Mouse (Mus musculus) urinary bladder, postnatal 14 days (tissue): ENCODE data around the gene Il17rd.

ENCODE experiments used
- DNase-seq: peaks from one replicate; pipeline ENCODE4 v3.0.0; 2021; ENCODE audit warnings: low spot score

Gene Il17rd

GRCm38 (mm10) chr14:27094247-27094646 is 55.5 kb downstream of the Il17rd start:
- no peak for DNase-seq

GRCm38 (mm10) chr14:27096133-27096532 is 57.4 kb downstream of the Il17rd start:
- DNase-seq: no peak

- DNase-seq: peak; percentile 70
Measured at GRCm38 (mm10) chr14:27096779-27097178, 58.0 kb downstream of the Il17rd start.

DNA sequence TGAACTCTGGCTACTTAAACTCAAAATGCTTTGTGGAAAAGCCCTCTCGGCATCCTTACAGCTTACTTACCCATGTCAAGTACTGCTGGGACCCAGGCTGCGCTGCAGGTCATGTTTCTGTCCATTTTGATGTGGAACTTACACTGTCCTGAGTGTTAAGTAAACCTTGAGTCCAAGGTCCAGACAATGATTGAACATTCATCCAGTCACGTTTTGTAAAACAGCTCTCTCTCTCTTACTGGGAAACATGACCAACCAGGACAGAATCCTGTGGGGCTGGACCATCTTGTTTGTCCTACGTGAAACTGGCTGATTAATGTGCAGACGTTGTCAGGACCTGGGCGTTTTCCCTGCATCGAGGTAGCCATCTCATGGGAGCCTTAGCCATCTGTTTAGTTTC is 63.0 kb downstream of the Il17rd start:
- no peak for DNase-seq

GRCm38 (mm10) chr14:27102720-27103119 is 64.0 kb downstream of the Il17rd start:
- no peak for DNase-seq

DNA sequence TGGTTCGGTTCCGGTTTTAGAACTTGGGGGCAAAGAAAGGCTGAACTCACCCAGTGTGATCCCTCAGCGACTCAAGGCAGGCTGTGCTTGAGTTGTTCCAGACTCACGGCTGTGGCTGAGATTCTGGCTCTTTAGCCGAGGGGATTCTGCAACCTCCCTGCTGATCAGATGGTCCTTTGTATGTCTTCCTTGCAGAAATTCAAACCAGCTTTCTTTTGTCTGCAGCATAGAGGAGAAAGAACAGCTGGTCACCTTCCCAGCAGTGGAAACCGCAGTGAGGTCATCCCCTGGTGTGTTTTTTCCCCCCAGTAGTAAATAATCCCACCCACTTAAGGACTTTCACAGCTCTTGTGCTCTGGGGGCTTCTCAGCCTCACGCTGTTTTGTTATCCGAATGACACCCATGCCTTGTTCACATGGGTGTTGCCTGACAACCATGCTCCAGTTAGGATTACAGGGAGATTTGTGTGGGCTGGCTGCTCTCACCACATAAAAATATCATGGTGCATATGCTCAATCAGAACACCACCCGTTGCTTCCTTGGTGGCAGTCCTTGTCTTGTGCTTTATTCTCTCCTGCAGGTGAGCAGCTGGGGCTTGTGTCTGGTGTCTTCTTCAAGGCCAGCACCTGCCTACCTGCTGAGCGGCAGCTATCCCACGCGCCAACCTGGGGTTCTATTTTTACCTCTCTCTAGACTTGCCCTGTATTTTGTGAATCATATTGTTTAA is 67.2 kb downstream of the Il17rd start:
- DNase-seq: no peak

GRCm38 (mm10) chr14:27108748-27109504 is 70.2 kb downstream of the Il17rd start:
- peak; percentile 86 for DNase-seq

DNA sequence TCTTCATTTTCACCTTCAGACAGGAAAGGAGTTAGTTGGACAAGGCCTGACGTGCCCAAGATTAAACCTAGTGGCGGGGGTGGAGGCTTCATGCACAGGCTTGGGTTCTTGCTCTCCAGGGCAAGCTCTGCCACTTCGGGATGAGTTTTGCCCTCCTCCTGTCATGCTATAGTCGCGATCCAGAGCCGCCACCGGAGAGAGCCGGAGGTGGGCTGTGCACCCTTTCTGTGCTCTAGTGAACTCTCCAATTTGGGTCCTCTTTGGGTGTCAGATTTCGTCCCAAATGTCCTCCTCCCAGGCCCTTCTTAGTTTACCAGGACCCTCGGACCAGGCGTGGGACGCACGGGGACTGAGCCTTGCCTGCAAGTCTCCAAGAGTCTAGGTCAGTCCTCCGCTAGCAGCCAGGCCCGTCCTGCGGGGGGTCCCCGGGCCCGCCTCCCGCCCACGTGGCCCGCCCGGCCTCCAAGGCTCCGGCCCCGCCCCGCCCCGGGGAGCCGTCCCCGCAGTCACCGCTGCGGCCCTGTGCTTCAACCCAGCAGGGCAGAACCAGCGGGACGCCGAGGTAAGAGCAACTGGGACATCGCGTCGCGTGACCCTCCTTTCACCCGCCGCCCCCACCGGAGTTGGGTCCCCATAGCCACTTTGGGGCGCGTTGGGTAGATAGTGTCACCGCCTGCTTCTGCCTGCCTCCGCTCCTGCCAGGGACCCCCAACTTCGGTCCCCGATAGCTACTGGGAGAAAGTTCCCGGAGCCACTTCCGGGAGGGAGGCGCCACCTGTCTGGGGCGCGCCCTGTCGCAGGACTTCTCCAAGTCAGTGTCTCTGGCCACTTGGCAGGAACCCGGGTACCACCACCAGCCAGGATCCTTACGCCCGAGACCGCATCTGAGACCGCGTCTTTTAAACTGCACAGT is 75.9 kb downstream of the Il17rd start, which contains the start of gene Arhgef3:
Arhgef3 (plus strand) TSS at position 538 of the 913 bp plus-strand sequence.
- DNase-seq: peak; percentile 81

DNA sequence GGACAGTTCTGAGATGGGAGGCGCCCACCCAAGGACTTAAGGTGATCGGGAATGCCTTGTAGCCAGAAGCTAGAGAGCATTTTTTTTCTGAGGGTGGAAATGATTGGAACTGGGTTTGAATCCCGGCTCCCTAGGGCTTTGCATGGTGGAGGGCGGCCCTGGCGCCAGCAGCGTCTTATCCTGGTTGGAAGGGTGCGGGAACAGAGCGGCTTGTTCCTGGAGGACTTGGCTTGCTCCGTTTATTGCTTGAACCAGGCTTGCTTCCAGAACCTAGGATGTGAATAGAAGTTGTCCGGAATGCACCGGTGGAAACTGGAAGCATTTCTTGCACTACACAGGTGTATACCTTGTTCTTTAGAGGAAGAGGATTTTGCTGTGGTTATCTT is 76.5 kb downstream of the Il17rd start:
- peak; percentile 31 for DNase-seq

- no peak for DNase-seq
Measured at GRCm38 (mm10) chr14:27115991-27116390, 77.2 kb downstream of the Il17rd start.

DNA sequence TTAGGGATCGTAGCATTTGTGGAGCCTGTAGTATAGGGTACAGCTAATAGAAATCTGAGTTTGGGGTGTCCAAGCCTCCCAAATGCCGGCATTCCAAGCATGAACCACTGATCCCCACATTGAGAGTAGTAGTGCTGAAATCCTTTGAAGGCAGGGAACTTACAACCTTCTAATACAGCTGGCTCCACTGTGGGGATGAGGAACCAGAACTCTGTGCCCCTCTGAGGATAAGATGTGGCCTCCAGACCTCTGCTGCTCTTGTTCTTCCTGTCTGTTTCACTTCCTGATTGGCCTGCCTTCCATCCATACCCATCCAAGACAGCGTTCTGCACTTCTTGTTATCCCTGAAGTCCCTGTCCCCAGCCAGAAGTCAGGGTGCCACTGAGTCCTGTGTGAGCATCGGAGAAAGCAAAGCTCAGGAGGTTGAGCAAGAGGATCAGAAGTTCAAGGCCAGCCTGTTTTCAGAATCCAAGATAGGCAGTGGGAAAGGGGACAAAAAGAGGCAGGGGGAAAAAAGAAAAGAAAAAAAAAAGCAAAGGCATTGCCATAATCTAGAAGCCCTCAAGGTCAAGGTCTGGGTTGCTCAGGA is 77.9 kb downstream of the Il17rd start:
- no peak for DNase-seq

DNA sequence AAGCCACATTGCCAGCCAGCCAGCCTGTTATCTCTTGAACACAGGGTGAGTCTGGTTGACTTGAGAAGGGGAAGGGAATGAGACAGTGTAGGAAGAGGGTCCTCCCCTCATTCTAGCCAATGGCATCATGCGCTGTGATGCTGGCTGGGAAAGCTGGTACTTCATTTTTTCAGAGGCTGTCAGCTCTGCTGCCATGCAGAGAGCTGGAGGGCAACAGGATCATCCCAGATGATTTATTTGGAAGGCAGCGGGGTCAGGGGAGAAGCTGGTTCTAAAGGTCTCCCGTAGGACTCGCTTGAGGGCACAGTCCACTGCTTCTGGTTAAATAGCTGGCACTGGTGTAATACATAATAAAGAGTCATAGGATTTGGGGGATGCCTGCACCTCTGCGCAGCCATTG is 79.8 kb downstream of the Il17rd start:
- no peak for DNase-seq

GRCm38 (mm10) chr14:27122646-27123045 is 83.9 kb downstream of the Il17rd start:
- DNase-seq: no peak

DNA sequence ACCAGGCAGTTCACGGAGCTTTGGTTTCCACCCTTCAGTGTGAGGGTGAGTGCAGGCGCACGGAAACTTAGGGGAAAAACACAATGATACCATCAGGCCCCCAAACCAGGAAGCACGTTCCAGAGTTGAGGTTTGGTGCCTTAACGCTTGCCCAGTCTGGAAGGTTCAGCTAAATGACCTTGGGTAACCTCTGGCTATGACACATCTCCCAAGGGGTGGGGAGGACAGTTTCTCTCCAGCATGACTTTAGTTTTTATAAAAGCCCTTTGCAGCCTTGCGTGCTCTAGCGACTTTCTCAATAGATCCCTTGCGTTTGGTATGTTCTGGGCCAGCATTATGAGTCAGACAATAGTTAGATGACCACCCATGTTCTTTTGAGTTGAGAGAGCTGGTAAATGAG is 84.8 kb downstream of the Il17rd start:
- peak; percentile 52 for DNase-seq

DNA sequence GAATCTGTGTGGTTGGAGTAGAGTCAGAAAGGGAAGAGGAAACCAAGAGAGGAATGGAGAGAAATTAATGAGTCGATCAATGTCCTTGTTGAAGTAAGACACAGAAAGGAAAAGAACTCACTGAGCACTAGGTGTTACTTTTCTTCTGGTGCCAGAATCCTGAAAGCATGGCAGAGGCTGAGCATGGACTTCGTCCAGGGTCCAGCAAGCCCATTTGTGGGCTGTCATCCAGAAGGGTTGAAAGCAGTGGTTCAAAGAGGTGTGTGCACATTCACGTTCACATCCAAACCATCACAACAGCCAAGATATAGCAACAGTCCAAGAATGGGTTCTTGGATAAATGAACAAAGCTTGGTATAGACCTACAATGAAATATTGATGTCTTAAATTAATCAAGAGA is 91.3 kb downstream of the Il17rd start:
- DNase-seq: no peak

- DNase-seq: no peak
Measured at GRCm38 (mm10) chr14:27130676-27131075, 91.9 kb downstream of the Il17rd start.

DNA sequence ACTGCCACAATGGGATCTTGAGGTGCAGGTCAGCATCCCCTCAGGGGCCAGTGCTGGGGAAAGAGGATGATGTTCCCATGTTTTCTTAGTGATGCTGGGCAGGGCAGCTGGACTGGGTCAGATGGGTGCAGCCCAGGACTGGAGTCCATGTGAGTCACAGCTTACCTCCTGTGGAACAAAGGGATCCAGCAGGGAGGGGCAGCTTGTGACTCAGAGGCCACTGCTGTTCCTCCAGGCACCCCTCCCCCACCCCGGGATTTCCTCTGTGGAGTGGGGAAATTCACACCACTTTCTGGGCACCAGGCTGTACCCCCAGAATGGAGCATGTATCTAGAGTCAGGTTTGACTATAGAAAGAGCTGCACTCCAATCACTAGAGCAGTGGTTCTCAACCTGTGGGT is 92.8 kb downstream of the Il17rd start:
- peak; percentile 77 for DNase-seq

GRCm38 (mm10) chr14:27138891-27139290 is 100.2 kb downstream of the Il17rd start:
- DNase-seq: no peak

DNA sequence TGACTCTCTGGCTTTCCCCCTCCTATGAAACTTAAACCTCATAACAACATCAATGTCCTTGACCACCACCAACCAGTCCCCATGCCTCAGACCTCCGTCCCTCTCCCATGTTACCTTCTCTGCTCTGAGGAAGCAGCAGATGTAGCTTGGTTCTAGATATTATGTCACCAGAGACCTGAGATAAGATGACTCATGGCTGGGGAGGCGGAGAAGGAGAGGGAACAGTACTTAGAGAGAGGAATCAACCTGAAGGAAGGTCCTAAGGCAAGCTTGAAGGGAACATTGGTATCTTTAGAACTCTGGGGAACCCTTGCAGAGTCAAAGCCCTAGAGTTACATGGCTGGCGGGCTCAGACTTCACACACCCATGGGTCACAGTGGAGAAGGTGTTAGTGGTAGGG is 101.2 kb downstream of the Il17rd start:
- no peak for DNase-seq

DNA sequence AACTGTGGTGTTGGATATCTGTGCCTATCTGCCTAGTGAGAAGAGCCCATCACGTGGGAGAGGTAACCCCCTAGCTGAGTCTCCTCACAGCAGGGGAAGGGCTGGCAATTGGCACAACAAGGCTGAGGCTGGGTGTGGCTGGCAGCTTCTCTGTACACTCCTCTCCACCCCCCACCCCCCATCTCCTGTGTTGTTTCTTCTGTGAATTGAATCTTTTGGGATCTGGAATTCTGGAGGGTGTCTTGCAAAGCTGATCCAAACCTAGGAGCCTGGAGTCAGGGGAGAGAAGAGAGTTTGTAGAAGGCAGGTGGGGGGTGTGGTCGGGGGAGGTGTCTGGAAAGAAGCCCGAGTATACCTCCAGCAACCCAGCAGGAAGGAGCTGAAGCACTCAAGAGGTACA is 102.7 kb downstream of the Il17rd start:
- DNase-seq: no peak

DNA sequence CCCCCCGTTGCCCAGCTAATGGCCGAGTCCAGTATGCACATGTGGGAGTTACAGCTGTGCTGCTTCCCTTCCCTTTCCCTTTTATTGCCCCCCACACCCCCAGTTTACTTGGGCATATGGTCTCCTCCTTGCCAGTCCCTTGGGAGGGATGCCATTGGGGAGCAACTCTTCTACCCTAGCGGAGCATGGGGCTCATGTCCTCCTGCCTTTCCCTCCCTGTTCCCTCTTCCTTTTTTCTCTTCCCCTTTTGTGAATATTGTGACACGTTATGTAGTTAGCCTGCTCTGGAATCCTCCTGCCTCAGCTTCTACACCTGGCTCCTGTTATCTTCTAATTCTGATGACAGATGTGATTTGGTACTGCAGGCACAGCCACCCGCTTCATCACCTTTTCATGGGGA is 103.9 kb downstream of the Il17rd start:
- DNase-seq: no peak
